Mouse (Mus musculus): Measurements from ENCODE around the gene Dock9. TPM values are rescaled to one million over a fixed set of nuclear protein-coding genes. Genes with fewer than 3 reads are reported as not detected.
"Not testable (repeated sequence)": the region's sequence is repeated elsewhere in the genome, so short reads cannot be mapped to it uniquely, and the experiment has no call there.

Gene Dock9
- polyA plus RNA-seq, 1 experiment from 2014 or later, result 15.8 TPM

GRCm38 (mm10) chr14:121636935-121637510 is 160.6 kb downstream of the Dock9 start:
- H3K36me3 ChIP-seq (ENCODE audit: control insufficient read depth, insufficient read depth), result no peaks in the 10 kb centered on the region
- H3K9ac ChIP-seq (replicated peaks; ENCODE audit: low read depth, low read length), result no peak overlapping the region
- ATAC-seq, result no peak
- no peaks in the 10 kb centered on the region for H3K27me3 ChIP-seq (replicated peaks; ENCODE audit: control insufficient read depth, insufficient read depth, low read length)
- 76% methylated on average over 12 of the region's 12 CpGs for WGBS
- no peak overlapping the region for H3K4me2 ChIP-seq (ENCODE audit: low read length)
- no peak overlapping the region for H3K27ac ChIP-seq (ENCODE audit: low read length)
- H3K4me1 ChIP-seq (replicated peaks; ENCODE audit: control insufficient read depth, insufficient read depth, low read length), result no peaks in the 10 kb centered on the region
- H3K4me3 ChIP-seq (replicated peaks; ENCODE audit: low read length), result no peak overlapping the region
- no peaks in the 10 kb centered on the region for H3K9me3 ChIP-seq (ENCODE audit: control insufficient read depth, low read length)

- ATAC-seq, result no peak
- Histone ChIP-seq H3K9me3 (ENCODE audit: control insufficient read depth, low read length) (no peaks in the 10 kb centered on the region), H3K27me3 (replicated peaks; ENCODE audit: control insufficient read depth, insufficient read depth, low read length) (no peaks in the 10 kb centered on the region), H3K4me1 (replicated peaks; ENCODE audit: control insufficient read depth, insufficient read depth, low read length) (no peaks in the 10 kb centered on the region), H3K27ac (ENCODE audit: low read length) (no peak overlapping the region), H3K9ac (replicated peaks; ENCODE audit: low read depth, low read length) (no peak overlapping the region), H3K4me3 (replicated peaks; ENCODE audit: low read length) (no peak overlapping the region), H3K4me2 (ENCODE audit: low read length) (no peak overlapping the region), H3K36me3 (ENCODE audit: control insufficient read depth, insufficient read depth) (no peaks in the 10 kb centered on the region)
- WGBS, result 83% methylated on average over 11 of the region's 11 CpGs
Observed at GRCm38 (mm10) chr14:121634736-121635430, 162.8 kb downstream of the Dock9 start.

- no peak overlapping the region for H3K9ac ChIP-seq (replicated peaks; ENCODE audit: low read depth, low read length)
- H3K4me1 ChIP-seq (replicated peaks; ENCODE audit: control insufficient read depth, insufficient read depth, low read length), result no peaks in the 10 kb centered on the region
- no peaks in the 10 kb centered on the region for H3K27me3 ChIP-seq (replicated peaks; ENCODE audit: control insufficient read depth, insufficient read depth, low read length)
- H3K4me2 ChIP-seq (ENCODE audit: low read length), result no peak overlapping the region
- no peak for ATAC-seq
- 83% methylated on average over 14 of the region's 14 CpGs for WGBS
- no peak overlapping the region for H3K4me3 ChIP-seq (replicated peaks; ENCODE audit: low read length)
- H3K9me3 ChIP-seq (ENCODE audit: control insufficient read depth, low read length), result no peaks in the 10 kb centered on the region
- no peaks in the 10 kb centered on the region for H3K36me3 ChIP-seq (ENCODE audit: control insufficient read depth, insufficient read depth)
- no peak overlapping the region for H3K27ac ChIP-seq (ENCODE audit: low read length)
Observed at GRCm38 (mm10) chr14:121634093-121634735, 163.4 kb downstream of the Dock9 start.

GRCm38 (mm10) chr14:121631934-121632333 is 165.7 kb downstream of the Dock9 start:
- Histone ChIP-seq H3K36me3 (ENCODE audit: control insufficient read depth, insufficient read depth) (no peaks in the 10 kb centered on the region), H3K27me3 (replicated peaks; ENCODE audit: control insufficient read depth, insufficient read depth, low read length) (no peaks in the 10 kb centered on the region), H3K4me3 (replicated peaks; ENCODE audit: low read length) (no peak overlapping the region), H3K4me2 (ENCODE audit: low read length) (no peak overlapping the region), H3K9ac (replicated peaks; ENCODE audit: low read depth, low read length) (no peak overlapping the region), H3K4me1 (replicated peaks; ENCODE audit: control insufficient read depth, insufficient read depth, low read length) (no peaks in the 10 kb centered on the region), H3K27ac (ENCODE audit: low read length) (no peak overlapping the region), H3K9me3 (ENCODE audit: control insufficient read depth, low read length) (no peaks in the 10 kb centered on the region)
- WGBS, result 95% methylated on average over 8 of the region's 8 CpGs
- ATAC-seq, result no peak

GRCm38 (mm10) chr14:121626741-121627140 is 170.9 kb downstream of the Dock9 start:
- H3K9ac ChIP-seq (replicated peaks; ENCODE audit: low read depth, low read length), result no peak overlapping the region
- no peaks in the 10 kb centered on the region for H3K4me1 ChIP-seq (replicated peaks; ENCODE audit: control insufficient read depth, insufficient read depth, low read length)
- no peaks in the 10 kb centered on the region for H3K27me3 ChIP-seq (replicated peaks; ENCODE audit: control insufficient read depth, insufficient read depth, low read length)
- no peak overlapping the region for H3K4me2 ChIP-seq (ENCODE audit: low read length)
- H3K36me3 ChIP-seq (ENCODE audit: control insufficient read depth, insufficient read depth), result peaks cover 4% of the 10 kb centered on the region; the same call in 1 of the 2 replicates
- no peak overlapping the region for H3K4me3 ChIP-seq (replicated peaks; ENCODE audit: low read length)
- ATAC-seq, result peak; percentile 57; the same call in 1 of the 2 replicates
- H3K27ac ChIP-seq (ENCODE audit: low read length), result no peak overlapping the region
- 63% methylated on average over 12 of the region's 12 CpGs for WGBS
- no peaks in the 10 kb centered on the region for H3K9me3 ChIP-seq (ENCODE audit: control insufficient read depth, low read length)

- 88% methylated on average over 6 of the region's 6 CpGs for WGBS
- not testable (repeated sequence) for H3K4me1 ChIP-seq (replicated peaks; ENCODE audit: control insufficient read depth, insufficient read depth, low read length); ATAC-seq; H3K27ac ChIP-seq (ENCODE audit: low read length); H3K9me3 ChIP-seq (ENCODE audit: control insufficient read depth, low read length); H3K4me3 ChIP-seq (replicated peaks; ENCODE audit: low read length); H3K9ac ChIP-seq (replicated peaks; ENCODE audit: low read depth, low read length); H3K4me2 ChIP-seq (ENCODE audit: low read length); H3K36me3 ChIP-seq (ENCODE audit: control insufficient read depth, insufficient read depth); H3K27me3 ChIP-seq (replicated peaks; ENCODE audit: control insufficient read depth, insufficient read depth, low read length)
Observed at GRCm38 (mm10) chr14:121623996-121624542, 173.6 kb downstream of the Dock9 start.

GRCm38 (mm10) chr14:121621806-121622205 is 175.8 kb downstream of the Dock9 start:
- 83% methylated on average over 3 of the region's 3 CpGs for WGBS

GRCm38 (mm10) chr14:121620567-121620966 is 177.1 kb downstream of the Dock9 start:
- Histone ChIP-seq H3K4me3 (replicated peaks; ENCODE audit: low read length) (no peak overlapping the region), H3K27me3 (replicated peaks; ENCODE audit: control insufficient read depth, insufficient read depth, low read length) (no peaks in the 10 kb centered on the region), H3K27ac (ENCODE audit: low read length) (no peak overlapping the region), H3K9ac (replicated peaks; ENCODE audit: low read depth, low read length) (no peak overlapping the region), H3K4me2 (ENCODE audit: low read length) (no peak overlapping the region), H3K36me3 (ENCODE audit: control insufficient read depth, insufficient read depth) (peaks cover 4% of the 10 kb centered on the region; the same call in 1 of the 2 replicates), H3K4me1 (replicated peaks; ENCODE audit: control insufficient read depth, insufficient read depth, low read length) (peaks cover 13% of the 10 kb centered on the region), H3K9me3 (ENCODE audit: control insufficient read depth, low read length) (no peaks in the 10 kb centered on the region)
- no peak for ATAC-seq
- 92% methylated on average over 3 of the region's 3 CpGs for WGBS

More at GRCm38 (mm10) chr14:121621806-121622205, 175.8 kb downstream of the Dock9 start:
- Histone ChIP-seq H3K4me3 (replicated peaks; ENCODE audit: low read length) (no peak overlapping the region), H3K9ac (replicated peaks; ENCODE audit: low read depth, low read length) (no peak overlapping the region), H3K9me3 (ENCODE audit: control insufficient read depth, low read length) (no peaks in the 10 kb centered on the region), H3K36me3 (ENCODE audit: control insufficient read depth, insufficient read depth) (peaks cover 4% of the 10 kb centered on the region; the same call in 1 of the 2 replicates), H3K4me2 (ENCODE audit: low read length) (no peak overlapping the region), H3K27me3 (replicated peaks; ENCODE audit: control insufficient read depth, insufficient read depth, low read length) (no peaks in the 10 kb centered on the region), H3K27ac (ENCODE audit: low read length) (no peak overlapping the region), H3K4me1 (replicated peaks; ENCODE audit: control insufficient read depth, insufficient read depth, low read length) (peaks cover 13% of the 10 kb centered on the region)
- no peak for ATAC-seq

GRCm38 (mm10) chr14:121620157-121620556 is 177.5 kb downstream of the Dock9 start:
- H3K9me3 ChIP-seq (ENCODE audit: control insufficient read depth, low read length), result no peaks in the 10 kb centered on the region
- H3K4me1 ChIP-seq (replicated peaks; ENCODE audit: control insufficient read depth, insufficient read depth, low read length), result peaks cover 13% of the 10 kb centered on the region
- no peaks in the 10 kb centered on the region for H3K27me3 ChIP-seq (replicated peaks; ENCODE audit: control insufficient read depth, insufficient read depth, low read length)
- no peak for ATAC-seq
- H3K9ac ChIP-seq (replicated peaks; ENCODE audit: low read depth, low read length), result no peak overlapping the region
- H3K36me3 ChIP-seq (ENCODE audit: control insufficient read depth, insufficient read depth), result peaks cover 4% of the 10 kb centered on the region; the same call in 1 of the 2 replicates
- H3K4me2 ChIP-seq (ENCODE audit: low read length), result no peak overlapping the region
- 94% methylated on average over 7 of the region's 7 CpGs for WGBS
- no peak overlapping the region for H3K27ac ChIP-seq (ENCODE audit: low read length)
- H3K4me3 ChIP-seq (replicated peaks; ENCODE audit: low read length), result no peak overlapping the region

All from forebrain, embryonic 16.5 days (tissue).